Mouse (Mus musculus): Measurements from ENCODE around the gene F2r. TPM values are rescaled to one million over a fixed set of nuclear protein-coding genes. Genes with fewer than 3 reads are reported as not detected.

Gene F2r
- total and polyA plus RNA-seq, 2 experiments from 2014 or later = 28.0 to 41.7 TPM

DNA sequence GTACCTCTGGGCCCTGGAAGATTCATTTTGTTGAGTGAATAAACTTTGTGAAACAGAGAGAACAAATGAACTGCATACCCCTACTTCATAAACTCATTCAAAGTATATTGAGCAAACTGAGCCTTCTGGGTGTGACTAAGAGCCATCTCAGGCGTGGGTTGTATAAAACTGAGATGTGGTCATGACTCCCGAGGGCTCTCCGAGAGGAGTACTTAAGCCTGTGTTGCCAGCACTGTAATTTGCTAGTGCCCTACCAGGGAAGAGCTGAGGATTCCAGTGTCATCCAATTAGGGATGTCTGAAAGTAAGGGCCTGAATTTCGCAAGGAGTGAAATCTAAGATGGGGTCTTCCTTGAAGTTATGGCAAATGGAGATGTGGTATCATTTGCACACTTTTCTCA, 30.7 kb downstream of the F2r start:
- 90% methylated on average over 4 of the region's 4 CpGs for WGBS

DNA sequence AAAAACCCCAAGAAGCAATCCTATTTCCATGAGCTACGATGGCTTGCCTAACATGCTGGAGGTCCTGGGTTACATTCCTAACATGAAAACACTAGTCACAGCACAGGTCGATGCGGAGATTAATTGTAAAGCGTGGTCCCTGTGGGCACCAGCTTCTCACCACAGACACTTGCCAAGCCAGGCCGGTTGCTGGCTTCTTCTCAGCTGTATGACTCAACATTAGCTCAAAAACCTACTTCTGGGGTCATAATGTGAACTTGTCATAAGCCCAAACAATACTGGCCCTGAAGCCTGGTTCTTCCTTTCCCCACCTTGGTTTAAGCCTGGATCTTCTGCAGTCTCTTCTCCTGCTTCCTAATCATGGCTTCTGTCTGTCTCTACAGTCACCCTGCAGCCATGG, 33.4 kb downstream of the F2r start:
- Histone ChIP-seq H3K27me3 (ENCODE audit: insufficient read depth, low read length) (no peaks in the 10 kb centered on the region), H3K4me3 (ENCODE audit: low read depth, low read length) (no peak overlapping the region), H3K27ac (ENCODE audit: low read depth, low read length) (no peak overlapping the region), H3K4me2 (ENCODE audit: low read depth) (no peak overlapping the region), H3K36me3 (ENCODE audit: insufficient read depth) (no peaks in the 10 kb centered on the region), H3K4me1 (ENCODE audit: insufficient read depth) (no peaks in the 10 kb centered on the region), H3K9ac (no peak overlapping the region), H3K9me3 (ENCODE audit: low read length) (no peaks in the 10 kb centered on the region)
- WGBS = 91% methylated on average over 5 of the region's 5 CpGs
- no peak for ATAC-seq
- DNase-seq = no peak
- TF ChIP-seq CTCF (IDR thresholded peaks at IDR 0.05; ENCODE audit: low read depth) = no peak

More for the DNA sequence above, 30.7 kb downstream of the F2r start:
- Histone ChIP-seq H3K9me3 (ENCODE audit: low read length) (no peaks in the 10 kb centered on the region), H3K27ac (ENCODE audit: low read depth, low read length) (no peak overlapping the region), H3K4me1 (ENCODE audit: insufficient read depth) (no peaks in the 10 kb centered on the region), H3K4me3 (ENCODE audit: low read depth, low read length) (no peak overlapping the region), H3K4me2 (ENCODE audit: low read depth) (no peak overlapping the region), H3K36me3 (ENCODE audit: insufficient read depth) (no peaks in the 10 kb centered on the region), H3K27me3 (ENCODE audit: insufficient read depth, low read length) (no peaks in the 10 kb centered on the region), H3K9ac (no peak overlapping the region)
- no peak for TF ChIP-seq CTCF (IDR thresholded peaks at IDR 0.05; ENCODE audit: low read depth)
- DNase-seq = no peak
- ATAC-seq = no peak

DNA sequence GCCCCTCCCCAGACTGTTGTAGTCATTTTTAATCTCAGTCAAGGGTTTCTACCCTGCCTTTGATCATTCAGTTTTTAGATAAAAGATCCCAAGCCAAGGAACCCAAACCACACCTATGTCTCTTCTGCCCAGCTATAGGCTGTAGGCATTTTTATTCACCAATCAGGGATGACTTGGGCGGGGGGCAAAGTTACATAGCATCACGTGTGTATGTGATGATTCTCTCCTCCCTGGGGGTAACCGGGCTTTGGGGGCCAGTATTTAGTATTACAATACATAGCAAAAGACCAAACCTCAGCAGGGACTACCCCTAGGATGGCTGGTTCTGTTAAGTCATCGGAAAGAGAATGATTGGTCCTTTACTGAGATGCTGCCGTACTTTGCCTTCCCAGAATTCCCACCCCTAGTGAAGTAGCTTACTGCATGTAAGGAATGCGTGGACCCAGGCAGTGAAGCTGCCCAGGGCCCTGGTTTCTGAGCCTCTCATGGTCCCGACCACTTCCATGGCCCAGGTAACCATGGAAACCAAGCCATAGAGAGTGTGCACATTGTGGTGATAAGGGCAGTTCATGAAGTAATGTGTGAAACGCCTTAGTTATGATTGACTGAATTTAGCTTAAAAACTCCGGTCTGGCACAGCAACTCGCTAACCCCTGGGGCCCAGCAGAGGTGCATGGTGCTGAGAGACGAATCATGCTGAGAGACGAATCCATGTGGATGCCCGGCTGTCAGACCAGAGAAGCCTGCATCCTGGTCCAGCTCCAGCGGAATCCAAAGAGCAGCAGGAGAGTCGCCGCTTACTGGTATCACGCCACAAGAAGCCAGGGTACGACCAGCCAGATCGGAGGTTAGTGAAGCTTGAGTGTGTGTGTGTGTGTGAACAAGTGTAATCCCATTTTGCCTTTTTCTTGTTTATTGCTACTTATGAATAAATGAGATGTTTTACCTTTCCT, 34.8 kb downstream of the F2r start:
- no peaks in the 10 kb centered on the region for H3K9me3 ChIP-seq (ENCODE audit: low read length)
- WGBS = 53% methylated on average over 19 of the region's 19 CpGs
- H3K4me2 ChIP-seq (ENCODE audit: low read depth) = no peak overlapping the region; the same call in 1 of the 2 replicates
- H3K36me3 ChIP-seq (ENCODE audit: insufficient read depth) = no peaks in the 10 kb centered on the region
- ATAC-seq (peak; percentile 78), DNase-seq (peak; percentile 23)
- no peaks in the 10 kb centered on the region for H3K4me1 ChIP-seq (ENCODE audit: insufficient read depth)
- TF ChIP-seq CTCF (IDR thresholded peaks at IDR 0.05; ENCODE audit: low read depth) = no peak
- no peaks in the 10 kb centered on the region for H3K27me3 ChIP-seq (ENCODE audit: insufficient read depth, low read length)
- H3K4me3 ChIP-seq (ENCODE audit: low read depth, low read length) = no peak overlapping the region
- no peak overlapping the region for H3K9ac ChIP-seq
- no peak overlapping the region for H3K27ac ChIP-seq (ENCODE audit: low read depth, low read length)

DNA sequence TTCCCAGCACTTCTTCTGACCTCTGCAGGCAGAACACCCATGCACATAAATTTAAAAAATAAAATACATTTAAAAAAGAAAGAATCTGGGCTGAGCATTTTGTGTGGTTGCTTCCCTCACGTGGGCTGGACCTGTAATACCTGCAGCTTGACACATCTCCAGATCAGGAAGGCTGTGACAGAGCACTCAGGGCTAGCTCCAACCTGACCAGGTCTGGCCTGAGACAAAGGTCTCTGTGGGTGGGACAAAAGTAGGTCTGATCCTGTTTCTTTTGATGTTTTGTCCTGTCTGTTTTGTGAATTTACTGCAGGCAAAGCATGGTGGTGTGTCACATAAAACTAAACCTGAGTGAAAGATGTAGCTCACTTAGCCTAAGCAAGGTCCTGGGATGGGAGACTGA, 36.4 kb downstream of the F2r start:
- no peak overlapping the region for H3K4me3 ChIP-seq (ENCODE audit: low read depth, low read length)
- H3K4me1 ChIP-seq (ENCODE audit: insufficient read depth) = no peaks in the 10 kb centered on the region
- TF ChIP-seq CTCF (IDR thresholded peaks at IDR 0.05; ENCODE audit: low read depth) = no peak
- no peaks in the 10 kb centered on the region for H3K9me3 ChIP-seq (ENCODE audit: low read length)
- H3K9ac ChIP-seq = no peak overlapping the region
- no peaks in the 10 kb centered on the region for H3K36me3 ChIP-seq (ENCODE audit: insufficient read depth)
- DNase-seq (no peak), ATAC-seq (no peak)
- H3K27me3 ChIP-seq (ENCODE audit: insufficient read depth, low read length) = no peaks in the 10 kb centered on the region
- H3K4me2 ChIP-seq (ENCODE audit: low read depth) = no peak overlapping the region
- H3K27ac ChIP-seq (ENCODE audit: low read depth, low read length) = no peak overlapping the region
- 50% methylated on average over 1 of the region's 1 CpGs for WGBS

DNA sequence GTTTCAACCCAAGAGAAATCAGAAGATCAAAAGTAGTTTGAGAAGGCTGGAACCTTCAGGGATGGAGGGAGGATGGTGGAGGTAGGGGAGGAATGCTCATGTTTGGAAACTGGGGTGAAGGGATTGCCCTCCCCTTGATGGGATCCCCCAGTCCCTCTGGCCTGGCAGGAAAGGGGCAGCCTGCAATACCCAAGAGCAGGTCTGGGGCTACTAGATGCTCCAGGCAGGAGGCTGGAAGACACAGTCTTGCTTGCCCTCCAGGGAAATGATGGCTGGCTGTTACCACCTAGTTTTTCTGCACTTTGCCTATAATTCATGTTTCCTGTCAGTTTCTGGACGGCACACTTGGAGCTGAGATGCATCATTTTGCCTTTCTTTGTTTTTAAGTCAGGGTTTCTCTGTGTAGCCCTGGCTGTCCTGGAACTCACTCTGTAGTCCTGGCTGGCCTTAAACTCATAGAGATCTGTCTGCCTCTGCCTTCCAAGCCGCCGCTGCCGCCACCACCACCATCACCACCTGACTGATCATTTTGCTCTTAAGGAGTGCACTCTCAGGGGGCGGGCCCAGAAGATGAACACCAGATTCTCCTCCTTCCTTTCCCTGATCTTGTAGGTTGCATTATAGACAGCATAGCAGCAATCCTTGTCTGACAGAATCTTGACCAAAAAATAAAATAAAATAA, 40.1 kb downstream of the F2r start:
- 92% methylated on average over 5 of the region's 5 CpGs for WGBS

DNA sequence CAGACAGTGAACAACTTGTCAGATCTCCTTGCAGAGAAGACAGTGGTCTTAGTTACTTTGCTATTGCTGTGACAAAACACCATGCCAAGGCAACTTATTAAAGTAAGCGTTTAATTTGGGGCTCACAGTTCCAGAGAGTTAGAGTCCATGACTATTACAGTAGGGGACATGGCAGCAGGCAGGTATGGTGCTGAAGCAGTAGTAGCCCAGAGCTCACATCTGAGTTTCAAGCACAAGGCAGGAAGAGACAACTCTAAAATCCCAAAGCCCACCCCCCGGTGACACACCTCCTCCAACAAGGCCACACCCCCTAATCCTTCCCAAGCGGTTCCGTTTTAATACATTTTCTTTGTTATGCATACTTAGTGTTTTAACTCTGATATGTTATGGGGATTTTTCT, 47.4 kb downstream of the F2r start:
- no peak overlapping the region for H3K27ac ChIP-seq (ENCODE audit: low read depth, low read length)
- no peak overlapping the region for H3K4me2 ChIP-seq (ENCODE audit: low read depth)
- H3K9ac ChIP-seq = no peak overlapping the region
- ATAC-seq = no peak
- 98% methylated on average over 4 of the region's 4 CpGs for WGBS
- no peak for DNase-seq
- H3K4me1 ChIP-seq (ENCODE audit: insufficient read depth) = no peaks in the 10 kb centered on the region
- no peaks in the 10 kb centered on the region for H3K27me3 ChIP-seq (ENCODE audit: insufficient read depth, low read length)
- H3K36me3 ChIP-seq (ENCODE audit: insufficient read depth) = no peaks in the 10 kb centered on the region
- no peak overlapping the region for H3K4me3 ChIP-seq (ENCODE audit: low read depth, low read length)
- no peak for TF ChIP-seq CTCF (IDR thresholded peaks at IDR 0.05; ENCODE audit: low read depth)
- no peaks in the 10 kb centered on the region for H3K9me3 ChIP-seq (ENCODE audit: low read length)

More for the DNA sequence above, 40.1 kb downstream of the F2r start:
- no peak overlapping the region for H3K9ac ChIP-seq
- H3K4me1 ChIP-seq (ENCODE audit: insufficient read depth) = no peaks in the 10 kb centered on the region
- ATAC-seq (no peak), DNase-seq (no peak)
- H3K4me2 ChIP-seq (ENCODE audit: low read depth) = no peak overlapping the region
- H3K4me3 ChIP-seq (ENCODE audit: low read depth, low read length) = no peak overlapping the region
- TF ChIP-seq CTCF (IDR thresholded peaks at IDR 0.05; ENCODE audit: low read depth) = no peak
- no peaks in the 10 kb centered on the region for H3K9me3 ChIP-seq (ENCODE audit: low read length)
- H3K36me3 ChIP-seq (ENCODE audit: insufficient read depth) = no peaks in the 10 kb centered on the region
- H3K27ac ChIP-seq (ENCODE audit: low read depth, low read length) = no peak overlapping the region
- no peaks in the 10 kb centered on the region for H3K27me3 ChIP-seq (ENCODE audit: insufficient read depth, low read length)

DNA sequence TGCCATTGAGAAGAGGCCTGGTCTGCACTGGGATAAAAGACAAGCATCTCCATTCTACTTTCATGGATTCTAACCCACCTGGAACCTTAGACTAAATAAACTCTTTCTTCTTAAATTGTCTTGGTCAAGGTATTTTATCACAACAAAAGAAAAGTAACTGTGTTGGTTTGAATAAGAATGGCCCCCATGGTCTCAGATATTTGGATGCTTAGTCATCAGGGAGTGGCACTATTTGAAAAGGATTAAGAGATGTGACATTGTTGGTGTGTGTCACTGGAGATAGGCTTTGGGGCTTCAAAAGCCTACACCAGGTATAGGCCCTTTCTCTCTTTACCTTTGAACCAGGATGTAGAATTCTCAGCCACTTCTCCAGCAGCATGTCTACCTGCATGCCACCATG, 49.0 kb downstream of the F2r start:
- no peaks in the 10 kb centered on the region for H3K36me3 ChIP-seq (ENCODE audit: insufficient read depth)
- no peak overlapping the region for H3K27ac ChIP-seq (ENCODE audit: low read depth, low read length)
- no peak for DNase-seq
- no peak overlapping the region for H3K9ac ChIP-seq
- H3K4me2 ChIP-seq (ENCODE audit: low read depth) = no peak overlapping the region
- H3K4me3 ChIP-seq (ENCODE audit: low read depth, low read length) = no peak overlapping the region
- no peaks in the 10 kb centered on the region for H3K9me3 ChIP-seq (ENCODE audit: low read length)
- no peak for TF ChIP-seq CTCF (IDR thresholded peaks at IDR 0.05; ENCODE audit: low read depth)
- no peak for ATAC-seq
- H3K27me3 ChIP-seq (ENCODE audit: insufficient read depth, low read length) = no peaks in the 10 kb centered on the region
- no peaks in the 10 kb centered on the region for H3K4me1 ChIP-seq (ENCODE audit: insufficient read depth)

Measured in forebrain, postnatal 0 days (tissue).